Mouse (Mus musculus): ENCODE data around the gene A030003K21Rik. TPM values are rescaled to one million over a fixed set of nuclear protein-coding genes. Genes with fewer than 3 reads are reported as not detected.
"Not testable (repeated sequence)": the region's sequence is repeated elsewhere in the genome, so short reads cannot be mapped to it uniquely, and the experiment has no call there.

A030003K21Rik gene
- polyA plus RNA-seq, 1 experiment from 2014 or later: not detected

- Histone ChIP-seq H3K36me3 (ENCODE audit: control insufficient read depth, insufficient read depth, low read length) (no peaks in the 10 kb centered on the region), H3K27ac (ENCODE audit: low read depth, low read length) (no peak overlapping the region), H3K9me3 (replicated peaks; ENCODE audit: control insufficient read depth, low read length) (no peaks in the 10 kb centered on the region), H3K4me1 (ENCODE audit: control insufficient read depth, insufficient read depth, low read length) (no peaks in the 10 kb centered on the region), H3K27me3 (replicated peaks; ENCODE audit: control insufficient read depth, insufficient read depth, low read length) (no peaks in the 10 kb centered on the region), H3K4me2 (ENCODE audit: low read length) (no peak overlapping the region), H3K4me3 (ENCODE audit: low read depth, low read length) (no peak overlapping the region), H3K9ac (ENCODE audit: low read length) (no peak overlapping the region)
- no peak for DNase-seq (ENCODE audit: low spot score)
- 94% methylated on average over 5 of the region's 5 CpGs for WGBS
- no peak for ATAC-seq
These were observed 4.5 kb downstream of the A030003K21Rik start for GRCm38 (mm10) chr1:82938666-82939065.

- H3K4me3 ChIP-seq (ENCODE audit: low read depth, low read length); H3K36me3 ChIP-seq (ENCODE audit: control insufficient read depth, insufficient read depth, low read length); ATAC-seq; H3K9ac ChIP-seq (ENCODE audit: low read length); H3K4me1 ChIP-seq (ENCODE audit: control insufficient read depth, insufficient read depth, low read length); H3K27me3 ChIP-seq (replicated peaks; ENCODE audit: control insufficient read depth, insufficient read depth, low read length); DNase-seq (ENCODE audit: low spot score); H3K9me3 ChIP-seq (replicated peaks; ENCODE audit: control insufficient read depth, low read length); H3K4me2 ChIP-seq (ENCODE audit: low read length); H3K27ac ChIP-seq (ENCODE audit: low read depth, low read length): not testable (repeated sequence)
- WGBS: no CpG with 5 or more reads among the region's 6 CpGs
These were observed 11.9 kb downstream of the A030003K21Rik start, which contains the start of gene Gm6217 for GRCm38 (mm10) chr1:82931326-82931725. Gene Gm6217, minus strand, starts transcription at chr1:82931399.

DNA sequence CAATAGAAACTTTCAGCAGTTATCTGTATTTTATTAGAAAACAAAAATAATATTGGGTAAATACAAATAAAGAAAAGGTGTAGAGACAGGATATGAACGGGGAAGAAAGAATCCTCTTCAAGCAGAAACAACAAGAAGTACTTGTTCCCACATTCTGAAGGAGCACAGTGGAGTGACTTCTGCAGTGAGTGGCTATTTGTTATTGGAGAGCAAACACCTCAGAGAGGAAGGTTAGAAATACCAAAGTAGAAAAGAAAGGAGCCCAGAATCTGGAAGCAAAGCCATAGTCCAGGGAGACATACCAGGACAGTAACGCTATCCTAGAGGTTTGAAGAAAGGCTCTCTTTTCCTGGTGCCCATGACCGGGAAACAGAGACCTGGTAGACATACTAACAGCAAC lies 12.6 kb downstream of the A030003K21Rik start:
- H3K4me1 ChIP-seq (ENCODE audit: control insufficient read depth, insufficient read depth, low read length); H3K36me3 ChIP-seq (ENCODE audit: control insufficient read depth, insufficient read depth, low read length); H3K4me2 ChIP-seq (ENCODE audit: low read length); ATAC-seq; H3K27me3 ChIP-seq (replicated peaks; ENCODE audit: control insufficient read depth, insufficient read depth, low read length); H3K9me3 ChIP-seq (replicated peaks; ENCODE audit: control insufficient read depth, low read length); H3K27ac ChIP-seq (ENCODE audit: low read depth, low read length); H3K9ac ChIP-seq (ENCODE audit: low read length); H3K4me3 ChIP-seq (ENCODE audit: low read depth, low read length); DNase-seq (ENCODE audit: low spot score): not testable (repeated sequence)
- 89% methylated on average over 2 of the region's 3 CpGs for WGBS

GRCm38 (mm10) chr1:82924650-82925049 lies 18.5 kb downstream of the A030003K21Rik start, which contains the start of gene A030014E15Rik:
Gene A030014E15Rik, plus strand, starts transcription at chr1:82924917.
- H3K4me3 ChIP-seq (ENCODE audit: low read depth, low read length): no peak within 1 kb of the TSS
- no peaks in the 10 kb centered on the region for H3K9me3 ChIP-seq (replicated peaks; ENCODE audit: control insufficient read depth, low read length)
- no peak within 1 kb of the TSS for H3K4me2 ChIP-seq (ENCODE audit: low read length)
- ATAC-seq (no peak), DNase-seq (ENCODE audit: low spot score) (no peak)
- no peak within 1 kb of the TSS for H3K9ac ChIP-seq (ENCODE audit: low read length)
- H3K27me3 ChIP-seq (replicated peaks; ENCODE audit: control insufficient read depth, insufficient read depth, low read length): no peaks in the 10 kb centered on the region
- H3K4me1 ChIP-seq (ENCODE audit: control insufficient read depth, insufficient read depth, low read length): no peaks in the 10 kb centered on the region
- WGBS: 88% methylated on average over 6 of the region's 6 CpGs
- no peak within 1 kb of the TSS for H3K27ac ChIP-seq (ENCODE audit: low read depth, low read length)
- no peaks in the 10 kb centered on the region for H3K36me3 ChIP-seq (ENCODE audit: control insufficient read depth, insufficient read depth, low read length)

- H3K4me2 ChIP-seq (ENCODE audit: low read length); ATAC-seq; H3K4me3 ChIP-seq (ENCODE audit: low read depth, low read length); H3K36me3 ChIP-seq (ENCODE audit: control insufficient read depth, insufficient read depth, low read length); H3K9ac ChIP-seq (ENCODE audit: low read length); DNase-seq (ENCODE audit: low spot score); H3K27ac ChIP-seq (ENCODE audit: low read depth, low read length); H3K27me3 ChIP-seq (replicated peaks; ENCODE audit: control insufficient read depth, insufficient read depth, low read length); H3K4me1 ChIP-seq (ENCODE audit: control insufficient read depth, insufficient read depth, low read length); H3K9me3 ChIP-seq (replicated peaks; ENCODE audit: control insufficient read depth, low read length): not testable (repeated sequence)
- WGBS: 92% methylated on average over 5 of the region's 5 CpGs
These were observed 29.8 kb downstream of the A030003K21Rik start for GRCm38 (mm10) chr1:82913434-82913833.

GRCm38 (mm10) chr1:82913025-82913424 lies 30.2 kb downstream of the A030003K21Rik start, which contains the start of gene A030005L19Rik:
Gene A030005L19Rik, plus strand, starts transcription at chr1:82913325.
- WGBS: 90% methylated on average over 3 of the region's 3 CpGs
- no peak within 1 kb of the TSS for H3K4me3 ChIP-seq (ENCODE audit: low read depth, low read length)
- no peak within 1 kb of the TSS for H3K4me2 ChIP-seq (ENCODE audit: low read length)
- no peaks in the 10 kb centered on the region for H3K36me3 ChIP-seq (ENCODE audit: control insufficient read depth, insufficient read depth, low read length)
- no peaks in the 10 kb centered on the region for H3K4me1 ChIP-seq (ENCODE audit: control insufficient read depth, insufficient read depth, low read length)
- no peak for DNase-seq (ENCODE audit: low spot score)
- H3K9ac ChIP-seq (ENCODE audit: low read length): no peak within 1 kb of the TSS
- ATAC-seq: no peak
- no peak within 1 kb of the TSS for H3K27ac ChIP-seq (ENCODE audit: low read depth, low read length)
- no peaks in the 10 kb centered on the region for H3K9me3 ChIP-seq (replicated peaks; ENCODE audit: control insufficient read depth, low read length)
- H3K27me3 ChIP-seq (replicated peaks; ENCODE audit: control insufficient read depth, insufficient read depth, low read length): no peaks in the 10 kb centered on the region

- peaks cover 21% of the 10 kb centered on the region; the same call in 1 of the 2 replicates for H3K36me3 ChIP-seq (ENCODE audit: control insufficient read depth, insufficient read depth, low read length)
- H3K4me3 ChIP-seq (ENCODE audit: low read depth, low read length): no peak overlapping the region
- H3K27ac ChIP-seq (ENCODE audit: low read depth, low read length): no peak overlapping the region
- DNase-seq (ENCODE audit: low spot score) (peak; percentile 26), ATAC-seq (0 out of 2 replicates have a peak, but pooled peaks have one; percentile 16)
- H3K9ac ChIP-seq (ENCODE audit: low read length): no peak overlapping the region
- WGBS: 46% methylated on average over 3 of the region's 3 CpGs
- no peaks in the 10 kb centered on the region for H3K4me1 ChIP-seq (ENCODE audit: control insufficient read depth, insufficient read depth, low read length)
- H3K9me3 ChIP-seq (replicated peaks; ENCODE audit: control insufficient read depth, low read length): no peaks in the 10 kb centered on the region
- H3K27me3 ChIP-seq (replicated peaks; ENCODE audit: control insufficient read depth, insufficient read depth, low read length): no peaks in the 10 kb centered on the region
- H3K4me2 ChIP-seq (ENCODE audit: low read length): no peak overlapping the region
These were observed 37.3 kb downstream of the A030003K21Rik start for GRCm38 (mm10) chr1:82905886-82906285.

DNA sequence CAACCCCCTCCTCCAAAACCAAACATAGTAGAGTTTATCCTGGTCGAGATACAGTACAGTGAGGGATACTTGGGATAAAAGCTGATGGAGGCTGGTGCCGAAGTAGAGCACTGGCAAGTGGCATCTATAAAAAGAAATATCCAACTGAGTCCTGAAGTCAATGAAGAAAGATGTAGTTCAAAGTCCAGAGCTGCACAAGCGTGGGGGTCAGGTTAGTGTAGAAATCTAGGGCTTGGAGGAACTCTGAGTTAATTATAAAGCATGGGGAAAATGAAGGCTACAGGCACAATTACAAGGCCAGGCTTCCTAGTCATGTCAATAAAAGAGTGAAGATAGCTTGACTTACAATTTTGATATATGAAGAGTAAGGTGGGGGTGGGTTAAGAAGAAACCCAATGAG lies 42.0 kb downstream of the A030003K21Rik start:
- H3K9me3 ChIP-seq (replicated peaks; ENCODE audit: control insufficient read depth, low read length): no peaks in the 10 kb centered on the region
- peaks cover 42% of the 10 kb centered on the region; the same call in 1 of the 2 replicates for H3K36me3 ChIP-seq (ENCODE audit: control insufficient read depth, insufficient read depth, low read length)
- H3K4me3 ChIP-seq (ENCODE audit: low read depth, low read length): no peak overlapping the region
- H3K9ac ChIP-seq (ENCODE audit: low read length): no peak overlapping the region
- DNase-seq (ENCODE audit: low spot score) (no peak), ATAC-seq (no peak)
- no peaks in the 10 kb centered on the region for H3K27me3 ChIP-seq (replicated peaks; ENCODE audit: control insufficient read depth, insufficient read depth, low read length)
- 96% methylated on average over 3 of the region's 3 CpGs for WGBS
- H3K4me2 ChIP-seq (ENCODE audit: low read length): no peak overlapping the region
- no peaks in the 10 kb centered on the region for H3K4me1 ChIP-seq (ENCODE audit: control insufficient read depth, insufficient read depth, low read length)
- H3K27ac ChIP-seq (ENCODE audit: low read depth, low read length): no peak overlapping the region

- Histone ChIP-seq H3K27me3 (replicated peaks; ENCODE audit: control insufficient read depth, insufficient read depth, low read length) (no peaks in the 10 kb centered on the region), H3K4me1 (ENCODE audit: control insufficient read depth, insufficient read depth, low read length) (no peaks in the 10 kb centered on the region), H3K9ac (ENCODE audit: low read length) (no peak overlapping the region), H3K36me3 (ENCODE audit: control insufficient read depth, insufficient read depth, low read length) (peaks cover 42% of the 10 kb centered on the region; the same call in 1 of the 2 replicates), H3K4me2 (ENCODE audit: low read length) (no peak overlapping the region), H3K9me3 (replicated peaks; ENCODE audit: control insufficient read depth, low read length) (no peaks in the 10 kb centered on the region), H3K4me3 (ENCODE audit: low read depth, low read length) (no peak overlapping the region), H3K27ac (ENCODE audit: low read depth, low read length) (no peak overlapping the region)
- WGBS: 93% methylated on average over 1 of the region's 1 CpGs
- DNase-seq (ENCODE audit: low spot score) (no peak), ATAC-seq (no peak)
These were observed 42.6 kb downstream of the A030003K21Rik start for GRCm38 (mm10) chr1:82900567-82900966.
